Mouse (Mus musculus) neural tube, embryonic 14.5 days (tissue): Measurements from ENCODE around the gene Ctsa. TPM values are rescaled to one million over a fixed set of nuclear protein-coding genes. Genes with fewer than 3 reads are reported as not detected.
"Not testable (repeated sequence)": the region's sequence is repeated elsewhere in the genome, so short reads cannot be mapped to it uniquely, and the experiment has no call there.

Experiments
- ATAC-seq: fragments of 200-750 bp; cut with Nextera tagmentation; 2 replicates; pipeline ENCODE4 v1.8.0; 2017; ENCODE audit warnings: low read depth, mild to moderate bottlenecking, moderate TSS enrichment, moderate library complexity
- H3K27ac ChIP-seq: fragments of 300-500 bp; sonication (generic); 2 replicates; pipeline ENCODE4 v1.5.1; 2014; ENCODE audit warnings: low read depth, mild to moderate bottlenecking, control low read depth, low read length, moderate library complexity, mixed read lengths
- H3K27me3 ChIP-seq: fragments of 300-500 bp; sonication (generic); 2 replicates; pipeline ENCODE4 v1.6.1; 2014; ENCODE audit warnings: low read length; ENCODE audit not compliant: control insufficient read depth, insufficient read depth
- H3K36me3 ChIP-seq: fragments of 300-500 bp; sonication (generic); 2 replicates; pipeline ENCODE4 v1.6.1; 2014; ENCODE audit warnings: low read length, mixed read lengths; ENCODE audit not compliant: control insufficient read depth, insufficient read depth
- H3K4me1 ChIP-seq: fragments of 300-500 bp; sonication (generic); 2 replicates; pipeline ENCODE4 v1.6.1; 2014; ENCODE audit warnings: low read length; ENCODE audit not compliant: control insufficient read depth, insufficient read depth
- H3K4me2 ChIP-seq: fragments of 300-500 bp; sonication (generic); 2 replicates; pipeline ENCODE4 v1.6.1; 2014; ENCODE audit warnings: mild to moderate bottlenecking, low read depth, low read length, control low read depth
- H3K4me3 ChIP-seq: fragments of 300-500 bp; sonication (generic); 2 replicates; pipeline ENCODE4 v1.5.1; 2014; ENCODE audit warnings: low read depth, low read length, control low read depth, mixed read lengths
- H3K9ac ChIP-seq: fragments of 300-500 bp; sonication (generic); replicated peaks from 2 replicates; pipeline ENCODE4 v1.6.1; 2014; ENCODE audit warnings: low read depth, mild to moderate bottlenecking, control low read depth, low read length, mixed read lengths
- H3K9me3 ChIP-seq: fragments of 300-500 bp; sonication (generic); 2 replicates; pipeline ENCODE4 v1.6.1; 2016; ENCODE audit warnings: low read length; ENCODE audit not compliant: control insufficient read depth
- WGBS: fragments of 180-500 bp; shearing (Covaris S2); extraction: QIAGEN DNeasy Blood & Tissue Kit; methylation state at CpG from one replicate; pipeline ENCODE4 v1.1.7; 2014; 5-methylcytosine and 5-hydroxymethylcytosine counted together
- polyA plus RNA-seq: library from polyadenylated mRNA; unstranded; fragments of >200 nt; fragmentation: Nextera tagmentation; extraction: Ambion mirVana; gene quantifications from 2 replicates; pipeline ENCODE4 v1.2.1, GENCODE M21; 2014

The Ctsa gene
- polyA plus RNA-seq, 1 experiment from 2014 or later = 81.2 TPM

- H3K27me3 ChIP-seq = no peaks in the 10 kb centered on the region
- H3K4me1 ChIP-seq = peaks cover 3% of the 10 kb centered on the region; the same call in 1 of the 2 replicates
- WGBS = 91% methylated on average over 10 of the region's 10 CpGs
- H3K9me3 ChIP-seq = no peaks in the 10 kb centered on the region
- no peak overlapping the region for H3K4me3 ChIP-seq
- ATAC-seq = no peak
- H3K9ac ChIP-seq = no peak overlapping the region
- H3K4me2 ChIP-seq = no peak overlapping the region
- peaks cover 17% of the 10 kb centered on the region for H3K36me3 ChIP-seq
- H3K27ac ChIP-seq = no peak overlapping the region
Measured at GRCm38 (mm10) chr2:164831029-164831428, 1.6 kb upstream of the Ctsa start.

DNA sequence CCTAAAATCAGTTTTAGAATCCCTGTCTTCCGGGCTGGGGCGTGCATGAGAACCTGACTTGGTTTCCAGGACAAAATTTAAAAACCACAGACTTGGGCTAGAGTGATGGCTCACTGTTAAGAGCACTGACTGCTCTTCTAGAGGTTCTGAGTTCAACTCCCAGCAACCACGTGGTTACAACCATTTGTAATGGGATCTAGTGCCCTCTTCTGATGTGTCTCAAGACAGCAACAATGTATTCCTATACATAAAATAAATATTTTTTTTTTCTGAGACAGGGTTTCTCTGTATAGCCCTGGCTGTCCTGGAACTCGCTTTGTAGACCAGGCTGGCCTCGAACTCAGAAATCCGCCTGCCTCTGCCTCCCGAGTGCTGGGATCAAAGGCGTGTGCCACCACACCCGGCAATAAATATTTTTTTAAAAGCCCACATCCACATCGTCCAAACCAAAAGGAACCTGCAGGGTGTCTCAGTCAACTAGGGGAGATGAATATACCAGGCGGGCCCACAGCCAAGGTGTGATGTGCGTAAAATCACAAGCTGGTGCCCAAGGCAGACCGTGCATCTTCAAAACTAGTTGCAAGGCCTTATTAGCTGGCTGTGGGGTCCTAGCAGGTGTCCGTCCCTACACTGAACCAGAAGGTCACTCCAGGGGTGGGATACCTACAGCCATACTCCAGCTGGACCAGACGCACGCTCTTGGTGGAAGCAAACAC is 483 bp upstream of the Ctsa start:
- Histone ChIP-seq H3K9ac (peak overlapping the region; percentile 78), H3K4me2 (peak overlapping the region; percentile 99), H3K27ac (peak overlapping the region; percentile 74; the same call in 1 of the 2 replicates), H3K4me1 (peaks cover 3% of the 10 kb centered on the region; the same call in 1 of the 2 replicates), H3K27me3 (no peaks in the 10 kb centered on the region), H3K9me3 (no peaks in the 10 kb centered on the region), H3K36me3 (peaks cover 8% of the 10 kb centered on the region; the same call in 1 of the 2 replicates), H3K4me3 (peak overlapping the region; percentile 70)
- no peak for ATAC-seq
- WGBS = 61% methylated on average over 16 of the region's 16 CpGs

- Histone ChIP-seq H3K4me3 (peak within 1 kb of the TSS; percentile 70), H3K27ac (peak within 1 kb of the TSS; percentile 74), H3K9ac (peak within 1 kb of the TSS; percentile 78), H3K27me3 (no peaks in the 10 kb centered on the region), H3K4me2 (peak within 1 kb of the TSS; percentile 99), H3K4me1 (peaks cover 3% of the 10 kb centered on the region; the same call in 1 of the 2 replicates), H3K9me3 (no peaks in the 10 kb centered on the region), H3K36me3 (peaks cover 9% of the 10 kb centered on the region; the same call in 1 of the 2 replicates)
- under 1% methylated on average over 29 of the region's 31 CpGs for WGBS
- peak; percentile 56 for ATAC-seq
Measured at GRCm38 (mm10) chr2:164833314-164833959, 764 bp downstream of the Ctsa start, which contains the start of gene Neurl2. Neurl2 (minus strand) TSS chr2:164833456.

DNA sequence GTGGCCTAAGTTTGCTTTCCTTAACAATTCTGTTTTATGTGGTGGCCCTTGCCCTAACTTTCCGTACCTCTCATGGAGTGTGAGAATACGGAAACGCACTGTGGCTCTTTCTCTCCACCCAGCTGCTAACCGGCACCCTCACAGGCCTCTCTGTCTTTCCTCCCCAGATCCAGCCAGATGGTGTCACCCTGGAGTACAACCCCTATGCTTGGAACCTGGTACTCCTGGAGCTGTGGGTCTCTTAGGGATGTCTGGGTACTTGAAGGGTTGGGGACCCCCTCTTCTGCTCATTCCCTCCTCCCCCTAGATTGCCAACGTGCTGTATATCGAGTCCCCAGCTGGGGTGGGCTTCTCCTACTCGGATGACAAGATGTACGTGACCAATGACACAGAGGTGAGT is 1.9 kb downstream of the Ctsa start:
- Histone ChIP-seq H3K27ac (no peak overlapping the region), H3K9ac (no peak overlapping the region; the same call in 1 of the 2 replicates), H3K36me3 (peaks cover 17% of the 10 kb centered on the region; the same call in 1 of the 2 replicates), H3K27me3 (no peaks in the 10 kb centered on the region), H3K4me3 (peak overlapping the region; percentile 70), H3K4me2 (peak overlapping the region; percentile 99), H3K9me3 (no peaks in the 10 kb centered on the region), H3K4me1 (peaks cover 3% of the 10 kb centered on the region; the same call in 1 of the 2 replicates)
- 42% methylated on average over 8 of the region's 8 CpGs for WGBS
- no peak for ATAC-seq

- H3K4me2 ChIP-seq = no peak overlapping the region
- H3K27me3 ChIP-seq = no peaks in the 10 kb centered on the region
- H3K27ac ChIP-seq = no peak overlapping the region
- H3K4me3 ChIP-seq = no peak overlapping the region
- H3K4me1 ChIP-seq = peaks cover 3% of the 10 kb centered on the region; the same call in 1 of the 2 replicates
- ATAC-seq = no peak
- H3K9ac ChIP-seq = no peak overlapping the region
- 92% methylated on average over 4 of the region's 4 CpGs for WGBS
- H3K9me3 ChIP-seq = no peaks in the 10 kb centered on the region
- peaks cover 20% of the 10 kb centered on the region; the same call in 1 of the 2 replicates for H3K36me3 ChIP-seq
Measured at GRCm38 (mm10) chr2:164835164-164835563, 2.5 kb downstream of the Ctsa start.

DNA sequence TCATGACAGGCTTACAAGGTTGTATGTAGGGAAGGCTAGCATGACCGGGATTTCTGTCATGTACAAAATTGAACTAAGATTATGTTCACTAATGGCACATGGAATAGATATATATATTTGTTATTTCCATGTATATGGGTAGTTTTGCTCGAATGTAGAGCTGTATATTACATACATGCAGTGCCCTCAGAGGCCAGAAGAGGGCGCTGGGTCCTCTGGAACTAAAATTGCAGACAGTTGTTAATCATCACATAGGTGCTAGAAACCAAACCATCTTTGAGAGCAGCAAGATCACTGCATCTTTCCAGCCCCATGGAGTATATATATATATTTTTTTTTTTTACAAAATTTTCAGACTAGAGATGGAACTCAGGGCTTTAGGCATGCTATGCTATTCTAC is 13.1 kb downstream of the Ctsa start:
- WGBS = 58% methylated on average over 3 of the region's 3 CpGs

GRCm38 (mm10) chr2:164850061-164850460 is 17.4 kb downstream of the Ctsa start:
- no peak overlapping the region for H3K9ac ChIP-seq
- no peaks in the 10 kb centered on the region for H3K36me3 ChIP-seq
- no peak overlapping the region for H3K27ac ChIP-seq
- no peak for ATAC-seq
- H3K9me3 ChIP-seq = no peaks in the 10 kb centered on the region
- no peaks in the 10 kb centered on the region for H3K4me1 ChIP-seq
- WGBS = 92% methylated on average over 8 of the region's 8 CpGs
- no peak overlapping the region for H3K4me3 ChIP-seq
- no peak overlapping the region for H3K4me2 ChIP-seq
- H3K27me3 ChIP-seq = no peaks in the 10 kb centered on the region

More for the DNA sequence above, 13.1 kb downstream of the Ctsa start:
- Histone ChIP-seq H3K36me3 (no peaks in the 10 kb centered on the region), H3K27ac (no peak overlapping the region), H3K4me3 (no peak overlapping the region), H3K9me3 (no peaks in the 10 kb centered on the region), H3K27me3 (no peaks in the 10 kb centered on the region), H3K4me1 (no peaks in the 10 kb centered on the region), H3K9ac (no peak overlapping the region), H3K4me2 (no peak overlapping the region)
- no peak for ATAC-seq

DNA sequence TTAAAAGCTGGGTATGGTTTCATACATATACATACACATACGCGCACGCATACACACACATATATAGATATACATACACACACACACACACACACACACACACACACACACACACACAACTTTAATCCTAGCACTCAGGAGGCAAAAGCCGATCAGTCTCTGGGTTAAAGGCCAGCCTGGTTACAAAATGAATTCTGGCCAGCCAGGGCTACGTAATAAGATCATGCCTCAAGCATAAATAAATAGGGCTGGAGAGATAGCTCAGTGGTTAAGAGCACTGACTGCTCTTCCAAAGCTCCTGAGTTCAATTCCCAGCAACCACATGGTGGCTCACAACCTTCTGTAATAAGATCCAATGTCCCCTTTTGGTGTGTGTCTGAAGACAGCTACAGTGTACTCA is 22.9 kb downstream of the Ctsa start:
- H3K27ac ChIP-seq, H3K36me3 ChIP-seq, H3K27me3 ChIP-seq, H3K4me3 ChIP-seq, H3K9ac ChIP-seq, ATAC-seq, H3K9me3 ChIP-seq: not testable (repeated sequence)
- WGBS = 78% methylated on average over 5 of the region's 5 CpGs
- Histone ChIP-seq H3K4me1 (peaks cover 12% of the 10 kb centered on the region; the same call in 1 of the 2 replicates), H3K4me2 (peak overlapping the region; percentile 89; the same call in 1 of the 2 replicates)
